Mouse (Mus musculus): ENCODE results near the gene Bnip2. TPM values are rescaled to one million over a fixed set of nuclear protein-coding genes. Genes with fewer than 3 reads are reported as not detected.

Bnip2 gene
- total RNA-seq, 2 experiments from 2014 or later: 67.1 to 67.3 TPM

- no peak for DNase-seq
- intact Hi-C loops (cut with DNase I; ENCODE audit: low total_unique reads): no loop called here
Observed at GRCm38 (mm10) chr9:70040570-70040969, 51.3 kb downstream of the Bnip2 start.

- DNase-seq: no peak
- intact Hi-C loops (cut with DNase I; ENCODE audit: low total_unique reads): no loop called here
Observed at GRCm38 (mm10) chr9:70042137-70042536, 52.9 kb downstream of the Bnip2 start.

- intact Hi-C loops (cut with DNase I; ENCODE audit: low total_unique reads): no loop called here
- no peak for DNase-seq
Observed at GRCm38 (mm10) chr9:70042935-70043334, 53.7 kb downstream of the Bnip2 start.

- intact Hi-C loops (cut with DNase I; ENCODE audit: low total_unique reads): no loop called here
- DNase-seq: no peak
Observed at GRCm38 (mm10) chr9:70044865-70045264, 55.6 kb downstream of the Bnip2 start.

- intact Hi-C loops (cut with DNase I; ENCODE audit: low total_unique reads): no loop called here
- DNase-seq: no peak
Observed at GRCm38 (mm10) chr9:70046255-70046654, 57.0 kb downstream of the Bnip2 start.

GRCm38 (mm10) chr9:70047839-70048238, 58.6 kb downstream of the Bnip2 start:
- DNase-seq: no peak
- intact Hi-C loops (cut with DNase I; ENCODE audit: low total_unique reads): no loop called here

GRCm38 (mm10) chr9:70048280-70048679, 59.0 kb downstream of the Bnip2 start:
- DNase-seq: no peak
- intact Hi-C loops (cut with DNase I; ENCODE audit: low total_unique reads): no loop called here

GRCm38 (mm10) chr9:70048751-70049415, 59.6 kb downstream of the Bnip2 start:
- peak; percentile 66 for DNase-seq

GRCm38 (mm10) chr9:70049416-70049783, 60.1 kb downstream of the Bnip2 start:
- intact Hi-C loops (cut with DNase I; ENCODE audit: low total_unique reads): no loop called here

More at GRCm38 (mm10) chr9:70048751-70049415, 59.6 kb downstream of the Bnip2 start:
- intact Hi-C loops (cut with DNase I; ENCODE audit: low total_unique reads): no loop called here

GRCm38 (mm10) chr9:70049839-70050238, 60.6 kb downstream of the Bnip2 start:
- intact Hi-C loops (cut with DNase I; ENCODE audit: low total_unique reads): no loop called here
- no peak for DNase-seq

More at GRCm38 (mm10) chr9:70049416-70049783, 60.1 kb downstream of the Bnip2 start:
- no peak for DNase-seq

GRCm38 (mm10) chr9:70052730-70053129, 63.5 kb downstream of the Bnip2 start:
- intact Hi-C loops (cut with DNase I; ENCODE audit: low total_unique reads): no loop called here
- DNase-seq: no peak

GRCm38 (mm10) chr9:70053411-70053810, 64.1 kb downstream of the Bnip2 start:
- intact Hi-C loops (cut with DNase I; ENCODE audit: low total_unique reads): no loop called here
- no peak for DNase-seq

Other genes starting within 250 kb of the Bnip2 start
- not detected for gene Foxb1, start 228.5 kb upstream of the Bnip2 start, total RNA-seq (2021)
- 10 to 100 TPM; 43.4 to 46.7 TPM for gene Gtf2a2, start 23.1 kb downstream of the Bnip2 start, total RNA-seq (2021)
- not detected for gene Gcnt3, start 48.6 kb downstream of the Bnip2 start, total RNA-seq (2021)
- 1 to 10 TPM; 1.9 to 2.1 TPM for gene Fam81a, start 153.1 kb downstream of the Bnip2 start, total RNA-seq (2021)
- gene Myo1e, start 217.9 kb downstream of the Bnip2 start, total RNA-seq (2021): 10 to 100 TPM; 14.4 to 15.2 TPM